Mouse (Mus musculus): ENCODE measurements at regions not wholly inside any gene's neighbourhood (a gene's known extent, or its start where the extent isn't known, plus 50 kb on each side); places are given as distances from the start of the nearest gene placed in this dataset.

DNA sequence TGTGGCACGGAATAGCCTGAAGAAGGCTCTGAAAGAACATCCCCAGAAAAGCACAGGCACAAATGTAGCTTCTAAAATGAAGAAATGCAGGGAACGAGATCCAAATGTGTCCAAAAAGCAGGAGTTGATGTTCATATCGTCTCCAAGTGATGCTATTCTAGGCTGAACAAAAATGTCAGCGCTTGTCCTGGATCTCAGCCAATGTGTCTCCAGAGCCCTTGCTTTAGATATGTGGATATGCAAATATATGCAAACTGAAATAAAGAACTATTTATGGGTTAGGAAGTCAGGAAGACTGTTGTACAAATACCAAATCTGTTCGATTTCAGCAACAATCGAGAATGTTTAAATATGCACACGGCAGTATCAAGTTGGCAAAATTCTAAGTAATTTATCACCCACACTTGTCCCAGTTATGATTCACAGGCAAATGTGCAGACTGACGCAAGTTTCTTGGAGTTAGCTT lies 320.4 kb downstream of the Synb start:
- no peak for DNase-seq (ENCODE audit: low read depth, low spot score)

DNA sequence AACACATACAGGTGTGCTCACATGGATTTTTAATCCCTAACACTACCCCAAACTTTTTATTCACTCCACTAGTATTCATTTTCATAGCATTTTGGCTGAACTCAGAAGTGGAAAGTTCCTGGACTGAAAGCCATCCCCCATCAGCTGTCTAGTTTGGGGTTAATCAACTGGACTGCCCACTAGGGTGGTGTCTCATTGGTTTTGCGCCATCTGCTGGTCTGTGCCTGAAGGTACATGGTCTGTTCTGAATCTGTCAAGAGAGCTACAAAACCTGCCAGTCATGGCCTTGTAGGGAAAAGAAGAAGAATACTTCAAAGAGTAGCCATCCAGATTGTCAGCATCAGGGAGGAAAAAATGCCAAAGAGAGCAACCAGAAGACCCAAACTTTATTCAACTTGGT lies 327.3 kb downstream of the Synb start:
- DNase-seq (ENCODE audit: low read depth, low spot score): peak; percentile 26

DNA sequence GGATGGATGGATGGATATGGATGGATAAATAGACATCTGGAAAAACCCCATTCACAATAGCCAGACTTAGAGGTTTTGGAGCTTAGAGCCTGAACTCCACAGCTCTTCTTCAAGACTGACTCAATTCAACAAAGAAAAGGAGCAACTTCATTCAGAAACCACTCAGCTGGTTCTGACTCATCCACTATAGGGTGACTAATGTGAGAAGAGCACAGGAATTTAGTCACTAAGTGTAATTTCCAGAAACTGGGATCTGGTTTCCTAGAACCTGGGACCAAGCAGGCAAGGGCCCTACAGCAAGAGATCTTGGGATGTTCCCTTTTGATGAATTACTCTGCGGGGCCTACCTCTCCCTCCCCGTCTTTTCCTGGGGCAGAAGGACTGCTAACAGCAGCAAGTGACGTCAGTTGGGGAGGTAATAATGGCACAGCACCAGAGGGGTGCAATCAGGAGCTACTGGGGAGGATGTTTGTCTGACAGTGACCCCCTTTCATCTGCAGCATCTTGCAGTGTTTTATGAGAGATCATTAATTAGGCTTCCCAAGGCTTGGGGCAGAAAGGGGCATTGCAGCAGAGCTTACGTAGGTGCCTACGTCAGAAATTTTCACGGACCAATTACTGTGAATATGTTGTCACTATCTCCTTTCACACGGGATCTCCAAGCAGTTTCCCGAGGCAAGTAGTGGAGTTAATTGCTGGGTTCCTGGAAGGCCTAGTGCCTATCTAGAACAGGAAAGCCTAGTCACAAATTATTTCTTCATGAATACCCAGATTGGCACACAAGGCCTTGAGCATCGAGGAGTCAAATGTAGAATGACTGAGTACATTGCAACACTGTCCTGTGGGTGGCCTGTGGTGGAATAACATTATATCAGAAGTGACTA lies 339.3 kb downstream of the Synb start:
- DNase-seq (ENCODE audit: low read depth, low spot score): no peak

DNA sequence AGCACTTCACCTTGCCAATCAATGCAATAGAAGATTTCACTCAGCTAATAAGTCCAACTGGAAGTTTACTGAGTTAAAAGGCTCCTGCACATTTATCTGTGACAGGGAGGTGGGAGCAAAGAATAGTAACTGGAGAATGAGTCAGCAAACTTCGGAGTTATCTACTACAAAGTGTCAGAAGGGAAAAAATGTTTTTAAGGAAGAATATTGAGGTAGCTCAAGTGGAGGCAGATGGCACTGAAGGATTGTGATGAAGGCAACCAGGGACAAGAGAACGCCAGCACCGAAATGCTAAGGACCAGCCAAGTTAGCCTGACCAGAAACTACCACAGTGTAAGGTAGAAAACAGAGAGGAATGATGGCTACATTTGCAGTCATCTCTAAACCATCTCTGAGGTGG lies 348.2 kb downstream of the Synb start:
- DNase-seq (ENCODE audit: low read depth, low spot score): no peak

DNA sequence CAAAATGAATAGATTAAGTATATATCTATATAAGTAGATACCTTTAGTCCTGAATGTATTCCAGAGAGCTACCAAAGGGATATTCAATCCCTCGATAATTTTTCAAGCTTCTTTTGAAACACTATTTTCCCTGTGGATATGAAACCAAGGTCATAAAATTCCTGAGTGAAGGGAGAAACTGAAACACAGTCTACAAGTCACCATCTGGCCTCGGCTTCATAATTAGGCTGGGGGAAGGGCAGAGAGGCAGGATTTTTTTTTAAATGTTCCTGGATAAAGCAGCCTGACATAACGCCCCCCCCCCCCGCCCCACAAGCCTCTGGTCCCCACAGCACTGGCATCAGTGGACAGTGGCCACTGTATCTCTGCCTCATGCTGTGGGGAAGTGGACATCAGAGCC lies 348.7 kb downstream of the Synb start:
- no peak for DNase-seq (ENCODE audit: low read depth, low spot score)

DNA sequence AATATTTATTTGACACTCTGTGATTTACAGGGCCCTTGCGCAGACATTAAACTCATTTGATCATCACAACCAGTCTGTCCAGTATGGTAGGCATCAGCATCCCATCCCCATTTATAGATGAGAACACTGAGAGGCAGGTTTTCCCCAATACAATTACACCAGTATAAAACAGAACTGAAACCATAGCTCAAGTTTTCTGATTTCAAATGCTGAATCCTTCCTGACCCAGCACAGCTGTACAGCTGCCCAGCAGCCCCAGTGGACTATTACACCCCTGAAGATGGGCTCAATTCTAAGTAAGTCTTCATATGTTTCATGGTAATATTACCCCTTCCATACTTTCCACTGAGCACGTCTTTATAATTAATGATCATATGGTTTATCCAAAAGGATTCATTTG lies 352.3 kb downstream of the Synb start:
- no peak for DNase-seq (ENCODE audit: low read depth, low spot score)

DNA sequence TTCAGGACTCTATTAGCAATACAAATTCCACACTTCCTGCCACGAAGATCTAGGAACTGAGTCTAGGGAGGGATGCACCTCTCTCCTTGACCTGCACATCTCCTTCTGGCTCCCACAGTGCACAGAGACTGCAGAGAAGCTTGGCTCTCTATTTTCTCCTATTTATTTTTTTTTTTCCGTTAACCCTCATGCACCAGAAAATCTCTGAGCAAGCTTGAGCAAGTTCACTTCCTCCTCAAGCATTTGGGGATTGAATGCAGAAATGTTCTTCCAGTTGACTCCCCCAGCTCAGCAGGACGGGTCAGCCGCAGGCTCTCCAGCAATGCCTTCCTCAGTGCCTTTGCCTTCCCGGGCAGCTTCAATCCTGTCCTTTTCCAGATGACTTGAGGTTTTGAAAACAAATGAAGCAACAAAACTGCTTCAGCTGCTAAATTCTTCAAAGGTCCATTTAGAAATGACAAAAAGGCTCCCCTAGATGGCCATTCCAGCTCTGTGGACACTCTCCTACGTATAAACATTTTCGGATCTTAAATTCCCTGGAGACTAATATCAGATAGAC lies 352.9 kb downstream of the Synb start:
- no peak for DNase-seq (ENCODE audit: low read depth, low spot score)

DNA sequence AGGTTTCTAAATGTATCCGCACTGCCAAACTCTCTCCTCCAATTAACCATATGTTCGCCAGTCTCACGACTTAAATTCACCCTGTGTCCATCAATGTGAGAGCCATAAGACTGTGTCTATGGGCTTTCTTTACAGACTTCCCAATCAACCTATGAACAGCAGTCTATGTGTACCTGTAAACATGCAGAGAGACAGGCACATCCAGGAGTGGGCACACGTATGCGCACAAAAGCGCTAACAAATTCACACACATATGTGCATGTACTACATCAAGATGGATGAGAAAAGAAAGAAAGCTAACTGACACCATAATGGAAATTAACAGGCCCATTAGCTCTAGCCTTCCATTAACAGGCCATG lies 358.8 kb downstream of the Synb start:
- no peak for DNase-seq (ENCODE audit: low read depth, low spot score)

DNA sequence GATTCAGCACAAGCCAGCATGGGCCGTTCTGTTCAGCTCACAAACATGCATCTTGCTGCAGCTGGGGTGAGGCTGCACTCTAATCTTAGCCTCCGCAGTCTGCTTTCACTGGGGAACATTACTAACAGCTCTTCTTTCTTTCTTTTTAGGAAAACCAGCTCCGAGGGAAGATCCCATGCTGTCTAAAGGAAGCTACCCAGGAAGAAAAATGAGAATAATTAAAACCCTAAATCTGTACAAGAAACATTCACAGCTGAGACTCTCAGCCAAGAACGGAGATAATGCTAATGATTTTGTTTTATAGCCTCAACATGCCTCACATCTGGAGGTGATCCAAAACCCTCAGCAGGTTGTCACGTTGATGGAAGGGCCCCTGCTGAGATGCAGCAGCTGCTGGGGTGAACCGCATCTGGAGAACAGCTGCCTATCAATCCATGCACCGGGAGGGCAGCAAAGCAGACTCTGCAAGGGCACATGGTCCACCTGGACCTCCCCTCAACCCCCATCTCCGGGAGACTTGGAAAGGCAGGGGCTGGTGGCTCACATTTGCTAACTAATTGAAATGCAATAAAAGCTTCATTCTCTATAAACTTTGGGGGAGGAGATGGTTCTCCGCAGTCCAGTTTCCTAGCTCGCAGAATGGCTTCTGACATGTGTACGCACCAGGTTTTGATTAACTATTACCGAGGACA lies 359.3 kb downstream of the Synb start:
- DNase-seq (ENCODE audit: low read depth, low spot score): no peak

DNA sequence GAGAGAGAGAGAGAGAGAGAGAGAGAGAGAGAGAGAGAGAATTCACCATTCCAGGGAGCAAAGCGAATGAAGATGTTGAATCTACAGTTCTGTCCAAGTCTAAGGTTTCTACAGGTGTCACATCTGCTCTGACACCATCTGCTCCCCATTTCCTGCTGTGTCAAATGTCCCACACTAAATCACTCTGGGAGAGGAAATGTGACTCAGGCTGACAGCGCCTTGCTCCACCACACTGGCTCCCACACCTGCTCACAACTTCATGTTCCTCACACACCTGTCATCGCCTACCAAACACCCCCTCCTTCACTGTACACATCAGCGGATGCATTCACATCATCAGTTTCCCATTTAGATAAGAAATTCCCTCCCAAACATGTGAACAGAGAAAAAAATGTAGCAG lies 366.3 kb downstream of the Synb start:
- no peak for DNase-seq (ENCODE audit: low read depth, low spot score)

DNA sequence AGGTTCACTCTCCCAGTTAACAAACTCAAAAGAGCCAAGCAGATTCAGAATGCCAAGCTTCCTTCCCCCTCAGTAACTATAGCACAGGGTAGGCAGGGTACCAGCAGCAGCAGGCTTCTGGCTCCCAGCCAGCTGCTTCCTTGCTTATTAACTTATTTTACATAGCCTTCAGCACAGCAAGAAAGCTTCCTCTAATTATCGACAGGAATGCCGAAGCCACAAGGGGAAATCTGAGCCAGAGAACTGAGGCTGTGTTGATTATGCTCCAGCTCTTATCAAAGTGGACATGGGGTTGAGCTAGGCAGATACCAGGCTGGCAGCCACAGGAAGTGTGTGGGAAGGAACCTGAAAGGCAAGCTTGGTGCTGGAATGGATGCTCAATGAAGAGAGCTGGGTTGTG lies 371.0 kb downstream of the Synb start:
- no peak for DNase-seq (ENCODE audit: low read depth, low spot score)

DNA sequence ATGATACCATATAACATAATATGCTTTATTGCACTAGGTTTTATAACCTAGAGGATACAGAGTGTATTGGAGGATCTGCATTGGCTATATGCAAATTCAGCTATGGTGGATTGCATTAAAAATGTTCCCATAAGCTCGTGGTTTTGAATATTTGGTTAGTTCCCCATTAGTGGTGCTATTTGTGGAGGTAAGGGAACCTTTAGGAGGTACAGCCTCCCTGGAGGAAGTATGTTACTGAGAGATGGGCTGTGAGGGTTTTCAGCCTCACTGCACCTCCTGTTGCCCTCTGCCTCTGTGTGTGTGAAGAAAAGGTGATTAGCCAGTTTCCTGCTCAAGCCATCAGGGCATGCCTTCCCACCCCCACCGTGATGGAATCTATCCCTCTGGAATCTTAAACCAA lies 372.1 kb downstream of the Synb start:
- DNase-seq (ENCODE audit: low read depth, low spot score): no peak

DNA sequence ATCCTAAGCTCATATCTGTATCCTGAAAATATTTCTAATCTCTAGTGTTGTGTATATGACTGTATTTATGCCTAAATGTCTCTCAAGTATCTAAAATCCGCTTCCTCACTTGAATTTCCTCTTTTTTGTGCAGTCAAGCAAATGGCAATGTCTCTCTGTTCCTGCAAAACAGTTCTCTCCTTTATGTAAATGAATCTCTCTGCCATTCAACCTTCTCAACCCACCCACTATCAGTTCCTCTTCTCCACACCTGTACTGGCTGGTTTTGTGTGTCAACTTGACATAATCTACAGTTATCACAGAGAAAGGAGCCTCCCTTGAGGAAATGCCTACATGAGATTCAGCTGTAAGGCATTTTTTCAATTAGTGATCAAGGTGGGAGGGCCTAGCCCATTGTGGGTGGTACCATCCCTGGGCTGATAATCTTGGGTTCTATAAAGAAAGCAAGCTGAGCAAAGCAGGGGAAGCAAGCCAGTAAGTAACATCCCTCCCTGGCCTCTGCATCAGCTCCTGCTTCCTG lies 375.5 kb downstream of the Synb start:
- DNase-seq (ENCODE audit: low read depth, low spot score): no peak

DNA sequence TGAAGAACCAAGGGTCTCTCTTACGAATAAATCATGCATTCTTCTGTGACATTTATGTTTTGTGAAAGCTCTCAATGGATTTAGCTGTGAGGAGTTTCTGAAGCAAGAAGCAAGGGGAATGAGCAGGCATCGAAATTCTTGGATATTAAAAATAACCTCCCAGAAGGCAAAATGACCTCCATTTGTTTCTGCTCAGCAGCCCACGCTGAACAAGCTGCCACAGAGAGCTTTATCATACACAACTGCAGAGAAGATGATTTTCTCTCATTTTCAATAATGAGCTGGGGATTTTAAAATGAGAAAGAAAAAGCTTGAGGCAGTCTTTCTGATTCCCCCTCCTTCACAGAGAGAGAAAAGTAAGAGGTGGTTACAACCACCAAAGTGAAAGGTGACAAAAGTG lies 394.2 kb downstream of the Synb start:
- no peak for DNase-seq (ENCODE audit: low read depth, low spot score)

DNA sequence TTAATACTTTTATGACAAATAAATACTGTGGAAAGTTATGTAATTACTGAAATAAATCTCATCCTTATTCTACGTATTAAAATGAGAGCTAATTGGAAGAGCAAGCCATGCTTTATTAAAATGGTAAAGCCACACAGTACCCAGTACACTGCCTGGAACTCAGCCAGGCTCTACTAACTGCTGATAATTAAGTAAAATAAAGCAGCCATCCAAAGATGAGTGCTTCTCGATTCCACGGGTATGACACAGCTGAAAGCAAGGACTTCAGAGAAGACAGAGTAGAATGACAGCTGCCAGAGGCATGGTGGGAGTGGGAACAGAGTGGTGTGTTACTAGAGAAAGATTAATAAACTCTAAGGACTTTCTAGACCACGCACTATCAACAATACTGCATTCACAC lies 416.9 kb downstream of the Synb start:
- DNase-seq (ENCODE audit: low read depth, low spot score): no peak

DNA sequence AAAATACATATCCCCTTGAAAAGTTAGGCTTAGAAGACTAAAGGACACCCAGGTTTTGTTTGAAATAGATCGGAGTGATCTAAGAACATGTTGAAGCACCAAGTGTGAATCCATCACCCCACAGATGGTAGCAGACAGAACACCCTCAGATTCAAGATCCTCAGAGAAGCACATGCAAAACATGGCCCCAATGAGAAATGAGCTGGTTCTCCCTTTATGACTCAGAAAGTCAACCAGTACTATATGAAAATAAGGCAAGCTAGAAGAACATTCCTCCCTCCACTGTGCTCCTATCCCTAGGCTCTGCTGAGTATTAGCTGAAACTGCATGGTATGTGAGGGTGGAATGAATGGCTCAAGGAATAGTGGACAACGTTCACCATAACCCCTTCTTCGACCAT lies 433.0 kb downstream of the Synb start:
- DNase-seq (ENCODE audit: low read depth, low spot score): no peak

DNA sequence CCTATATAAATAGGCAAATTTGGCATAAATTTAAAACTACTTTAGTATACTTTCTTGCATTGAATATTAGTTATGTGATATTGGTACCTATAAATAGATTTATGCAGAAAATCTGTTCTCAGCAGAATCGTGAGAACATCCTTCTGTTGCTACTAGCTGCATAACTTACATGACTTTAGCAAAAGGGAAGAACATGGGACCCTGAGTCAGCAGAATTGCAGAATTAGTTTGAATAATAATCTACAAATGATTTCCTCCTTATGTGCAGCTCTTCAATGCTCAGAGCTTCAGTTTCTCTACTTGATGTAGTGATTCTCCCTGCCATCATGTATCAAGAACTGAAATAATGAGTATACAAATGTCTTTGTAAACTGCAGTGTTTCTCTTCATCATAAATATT lies 436.2 kb downstream of the Synb start:
- no peak for DNase-seq (ENCODE audit: low read depth, low spot score)

DNA sequence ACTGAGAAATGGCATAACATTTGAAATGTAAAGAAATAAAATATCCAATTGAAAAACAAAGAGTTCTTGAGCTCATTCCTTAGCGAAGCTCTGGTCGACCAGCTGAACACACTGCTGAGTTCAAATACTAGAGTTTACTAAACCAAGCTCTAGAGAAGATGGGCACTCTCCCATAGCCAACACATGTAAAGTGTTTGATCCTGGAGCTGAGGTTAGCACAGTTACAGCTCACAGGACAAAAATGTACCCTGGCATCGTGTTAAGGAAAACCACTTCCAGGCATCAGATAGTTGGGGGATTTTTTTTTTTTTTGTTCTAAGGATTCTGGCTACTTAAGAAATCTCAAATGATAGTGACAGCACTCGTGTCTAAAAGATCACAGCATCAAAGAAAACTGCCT lies 445.6 kb downstream of the Synb start:
- DNase-seq (ENCODE audit: low read depth, low spot score): no peak

DNA sequence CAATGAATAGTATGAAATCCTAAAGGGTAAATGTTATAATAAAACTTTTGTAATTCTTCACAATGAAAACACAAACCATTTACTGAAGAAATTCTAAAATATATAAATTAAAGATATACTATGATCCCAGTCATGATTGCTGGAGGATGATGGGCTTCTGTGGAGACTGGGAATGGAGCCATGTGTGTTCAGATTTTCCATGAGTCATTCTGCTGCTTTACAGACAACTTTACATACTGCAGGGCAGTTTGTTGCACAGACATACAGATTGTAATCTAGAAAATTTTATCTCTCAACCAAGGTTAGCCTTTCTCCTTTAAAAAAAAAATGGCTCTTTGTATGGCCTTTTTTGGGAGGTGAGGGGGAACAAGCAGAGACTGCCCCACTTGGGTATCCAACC lies 446.5 kb downstream of the Synb start:
- DNase-seq (ENCODE audit: low read depth, low spot score): no peak

DNA sequence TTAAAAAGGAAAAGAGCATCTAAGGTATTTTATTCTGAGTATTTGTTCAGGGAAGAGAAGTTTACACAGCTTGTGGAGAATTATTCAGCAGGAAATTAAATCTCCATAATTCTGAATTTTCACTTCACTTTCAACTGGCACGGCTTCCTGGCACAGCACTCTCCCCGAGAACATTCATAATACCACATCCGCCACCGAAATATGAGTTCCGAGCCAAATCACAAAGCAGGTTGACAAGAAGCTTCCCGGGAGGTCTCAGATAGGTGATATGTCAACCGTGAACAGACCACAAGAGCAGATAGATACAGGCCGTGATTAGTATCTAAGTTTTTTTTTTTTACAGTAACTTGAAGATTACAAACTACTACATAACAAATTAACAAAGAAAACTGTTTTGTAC lies 473.9 kb downstream of the Synb start:
- no peak for DNase-seq (ENCODE audit: low read depth, low spot score)

DNA sequence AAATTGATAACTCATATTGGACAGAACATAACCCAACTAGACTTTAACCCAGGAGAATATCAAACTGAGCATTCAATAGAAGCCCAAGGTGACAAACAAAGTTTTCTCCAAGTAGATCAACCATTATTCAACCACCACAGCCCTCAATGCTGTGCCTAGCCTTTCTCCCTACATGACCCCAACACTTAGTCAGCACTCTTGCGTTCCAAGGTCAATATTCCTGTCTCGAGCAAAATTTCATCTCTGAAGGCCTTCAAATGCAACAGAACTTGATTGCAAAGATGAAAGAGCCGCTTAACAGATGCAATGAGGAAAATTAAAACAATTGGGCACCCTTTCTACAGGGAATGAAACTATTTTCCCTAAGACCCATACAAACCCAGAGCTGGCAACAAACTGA lies 485.1 kb downstream of the Synb start:
- DNase-seq (ENCODE audit: low read depth, low spot score): no peak

DNA sequence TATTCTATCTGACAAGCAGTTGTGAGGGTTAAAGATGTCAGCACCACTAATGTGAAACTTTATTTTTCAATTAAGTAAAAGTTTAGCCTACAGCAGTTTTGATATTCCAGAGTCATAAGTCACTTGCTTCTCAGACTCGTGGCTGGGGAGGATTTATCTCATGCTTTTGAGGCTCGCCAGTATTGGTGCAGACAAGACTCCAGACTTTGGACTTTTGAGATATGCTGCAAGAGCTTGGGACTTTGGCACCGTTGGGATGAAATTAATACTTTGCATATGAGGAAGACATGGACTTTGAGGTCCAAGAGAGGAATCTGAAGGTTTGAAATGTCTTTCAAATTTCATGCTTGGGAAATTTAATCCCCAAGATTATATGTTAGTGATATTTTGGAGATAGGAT lies 486.2 kb downstream of the Synb start:
- DNase-seq (ENCODE audit: low read depth, low spot score): no peak

DNA sequence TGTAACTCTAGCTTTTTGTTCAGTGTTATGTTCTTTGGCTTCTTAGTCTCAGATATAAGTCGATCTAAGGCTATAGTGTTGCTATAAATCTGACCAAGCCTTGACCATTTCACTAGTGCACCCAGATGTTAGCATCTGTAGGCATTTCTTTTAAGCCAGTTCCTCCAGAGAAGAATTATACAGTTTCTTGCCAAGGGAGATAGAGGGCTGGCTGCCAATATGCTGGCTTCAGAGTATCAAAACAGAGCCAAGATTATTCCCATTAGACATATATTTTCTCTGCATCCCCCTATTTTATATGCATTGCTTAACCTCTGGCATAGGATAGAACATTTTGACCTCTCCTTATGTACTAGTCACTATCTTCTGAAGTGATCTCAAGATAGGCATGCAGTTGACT lies 487.5 kb downstream of the Synb start:
- DNase-seq (ENCODE audit: low read depth, low spot score): no peak
